Mouse (Mus musculus): Measurements from ENCODE around the gene Hmg20a. TPM values are rescaled to one million over a fixed set of nuclear protein-coding genes. Genes with fewer than 3 reads are reported as not detected.
"Not testable (repeated sequence)": the region's sequence is repeated elsewhere in the genome, so short reads cannot be mapped to it uniquely, and the experiment has no call there.

The Hmg20a gene
- polyA plus RNA-seq, 1 experiment: 0.26 TPM

DNA sequence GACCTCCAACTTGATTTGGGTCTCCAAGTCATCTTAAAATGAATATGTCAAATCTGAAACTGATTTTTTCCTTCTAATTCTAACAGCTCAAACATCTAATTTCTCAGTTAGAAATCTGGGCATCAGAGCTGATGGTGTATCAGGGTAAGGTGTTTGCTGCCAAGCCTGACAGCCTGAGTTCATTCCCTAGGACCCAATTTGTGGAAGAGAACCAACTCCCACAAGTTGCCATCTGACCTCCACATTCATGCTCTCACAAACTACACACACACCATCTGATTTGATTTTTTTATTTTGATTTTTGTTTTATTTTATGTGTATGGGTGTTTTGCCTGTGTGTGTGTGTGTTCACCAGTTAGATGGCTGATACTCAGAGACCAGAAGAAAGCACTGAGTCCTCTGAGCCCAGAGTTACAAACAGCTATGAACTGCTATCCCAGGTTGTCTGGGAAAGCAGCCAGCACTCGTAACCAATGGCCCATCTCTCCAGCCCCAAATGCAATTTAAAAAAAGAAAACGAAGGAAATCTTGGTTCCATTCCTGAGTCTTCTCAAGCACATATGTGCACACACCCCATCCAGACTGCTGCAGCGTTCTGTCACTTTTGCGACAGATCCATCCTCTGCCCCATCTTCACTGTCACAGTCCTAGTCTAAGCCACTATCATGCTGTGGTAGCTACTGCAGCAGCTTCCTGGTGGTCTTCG is 17.6 kb downstream of the Hmg20a start:
- Histone ChIP-seq H3K9me3 (ENCODE audit: control insufficient read depth, low read length) (no peaks in the 10 kb centered on the region), H3K36me3 (ENCODE audit: control insufficient read depth) (no peaks in the 10 kb centered on the region), H3K4me1 (ENCODE audit: control insufficient read depth) (no peaks in the 10 kb centered on the region), H3K4me3 (replicated peaks) (no peak overlapping the region), H3K27me3 (ENCODE audit: control insufficient read depth) (no peaks in the 10 kb centered on the region)
- no peak for TF ChIP-seq TAL1 (IDR thresholded peaks at IDR 0.05; ENCODE audit: low read length)
- no peak for TF ChIP-seq GATA1 (IDR thresholded peaks at IDR 0.05; ENCODE audit: low read length)

DNA sequence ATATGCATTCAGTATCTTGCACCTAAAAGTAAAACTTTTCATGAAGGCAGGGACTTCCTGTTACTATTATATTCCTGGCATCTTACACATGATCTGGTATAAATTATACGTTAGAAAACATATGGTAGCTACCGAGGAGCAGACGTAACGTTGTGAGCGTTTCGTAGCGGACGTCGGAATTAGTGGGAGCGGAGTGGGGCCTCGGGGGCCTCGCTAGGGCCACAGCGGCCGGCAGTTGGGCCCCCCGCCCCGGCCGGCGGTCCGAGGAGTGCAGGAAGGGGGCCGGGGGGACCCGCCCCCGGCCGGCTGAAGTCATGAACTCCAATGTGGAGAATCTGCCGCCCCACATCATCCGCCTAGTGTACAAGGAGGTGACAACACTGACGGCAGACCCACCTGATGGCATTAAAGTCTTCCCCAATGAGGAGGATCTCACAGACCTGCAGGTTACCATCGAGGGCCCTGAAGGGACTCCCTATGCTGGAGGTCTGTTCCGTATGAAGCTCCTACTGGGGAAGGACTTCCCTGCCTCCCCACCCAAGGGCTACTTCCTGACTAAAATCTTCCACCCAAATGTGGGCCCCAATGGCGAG is 19.0 kb downstream of the Hmg20a start:
- H3K4me1 ChIP-seq (ENCODE audit: control insufficient read depth); H3K36me3 ChIP-seq (ENCODE audit: control insufficient read depth); H3K4me3 ChIP-seq (replicated peaks); H3K27me3 ChIP-seq (ENCODE audit: control insufficient read depth); H3K9me3 ChIP-seq (ENCODE audit: control insufficient read depth, low read length): not testable (repeated sequence)

DNA sequence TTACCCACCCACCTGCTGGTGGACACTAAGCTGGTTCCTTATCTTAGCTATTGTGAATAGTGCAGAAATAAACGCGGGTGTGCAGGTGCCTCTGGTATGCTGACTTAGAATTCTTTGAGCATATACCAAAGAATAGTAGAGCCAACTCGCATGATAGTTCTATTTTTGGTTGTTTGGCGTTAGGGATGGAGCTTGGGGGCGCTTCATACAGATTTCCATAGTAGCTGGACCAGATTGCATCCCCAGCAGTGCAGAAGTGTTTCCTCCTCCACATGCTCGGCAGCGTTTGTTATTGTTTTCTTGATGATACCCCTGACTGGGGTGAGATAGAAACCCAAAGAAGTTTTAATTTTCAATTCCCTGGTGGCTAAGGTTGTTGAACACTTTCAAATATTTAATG is 21.3 kb downstream of the Hmg20a start:
- Histone ChIP-seq H3K27me3 (ENCODE audit: control insufficient read depth) (no peaks in the 10 kb centered on the region), H3K9me3 (ENCODE audit: control insufficient read depth, low read length) (no peaks in the 10 kb centered on the region), H3K4me3 (replicated peaks) (no peak overlapping the region), H3K4me1 (ENCODE audit: control insufficient read depth) (no peaks in the 10 kb centered on the region), H3K36me3 (ENCODE audit: control insufficient read depth) (no peaks in the 10 kb centered on the region)
- TF ChIP-seq TAL1 (IDR thresholded peaks at IDR 0.05; ENCODE audit: low read length) (no peak), GATA1 (IDR thresholded peaks at IDR 0.05; ENCODE audit: low read length) (no peak)

DNA sequence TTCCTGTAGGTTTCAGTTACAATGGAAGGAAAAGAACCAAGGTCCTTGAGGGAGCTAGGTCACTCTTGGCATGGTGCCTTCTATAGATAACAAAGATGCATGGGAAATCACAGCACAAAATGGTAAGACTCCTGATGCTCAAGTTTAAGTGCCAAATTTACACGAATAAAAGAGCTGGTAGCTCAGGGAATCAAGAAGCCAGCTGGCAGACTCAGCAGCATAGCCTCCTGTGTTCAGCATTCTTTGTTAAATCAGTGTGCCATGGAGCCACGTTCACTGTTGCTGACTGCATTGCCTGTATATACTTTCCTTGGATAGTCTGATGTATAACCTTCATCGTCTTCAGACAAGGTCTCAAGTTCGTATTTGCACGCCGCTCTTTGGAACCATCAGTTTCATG is 33.2 kb downstream of the Hmg20a start:
- Histone ChIP-seq H3K27me3 (ENCODE audit: control insufficient read depth) (no peaks in the 10 kb centered on the region), H3K4me3 (replicated peaks) (no peak overlapping the region), H3K36me3 (ENCODE audit: control insufficient read depth) (peaks cover 9% of the 10 kb centered on the region), H3K9me3 (ENCODE audit: control insufficient read depth, low read length) (no peaks in the 10 kb centered on the region), H3K4me1 (ENCODE audit: control insufficient read depth) (peaks cover 24% of the 10 kb centered on the region)
- no peak for TF ChIP-seq TAL1 (IDR thresholded peaks at IDR 0.05; ENCODE audit: low read length)
- TF ChIP-seq GATA1 (IDR thresholded peaks at IDR 0.05; ENCODE audit: low read length): no peak

GRCm38 (mm10) chr9:56453038-56453815 is 34.8 kb downstream of the Hmg20a start:
- H3K27me3 ChIP-seq (ENCODE audit: control insufficient read depth): no peaks in the 10 kb centered on the region
- no peak for TF ChIP-seq GATA1 (IDR thresholded peaks at IDR 0.05; ENCODE audit: low read length)
- TF ChIP-seq TAL1 (IDR thresholded peaks at IDR 0.05; ENCODE audit: low read length): no peak

GRCm38 (mm10) chr9:56456426-56456825 is 38.0 kb downstream of the Hmg20a start:
- no peak overlapping the region for H3K4me3 ChIP-seq (replicated peaks)
- H3K9me3 ChIP-seq (ENCODE audit: control insufficient read depth, low read length): no peaks in the 10 kb centered on the region
- H3K36me3 ChIP-seq (ENCODE audit: control insufficient read depth): peaks cover 7% of the 10 kb centered on the region; the same call in 1 of the 2 replicates
- H3K27me3 ChIP-seq (ENCODE audit: control insufficient read depth): no peaks in the 10 kb centered on the region
- TF ChIP-seq GATA1 (IDR thresholded peaks at IDR 0.05; ENCODE audit: low read length): no peak
- no peak for TF ChIP-seq TAL1 (IDR thresholded peaks at IDR 0.05; ENCODE audit: low read length)
- H3K4me1 ChIP-seq (ENCODE audit: control insufficient read depth): peaks cover 24% of the 10 kb centered on the region

More at GRCm38 (mm10) chr9:56453038-56453815, 34.8 kb downstream of the Hmg20a start:
- H3K36me3 ChIP-seq (ENCODE audit: control insufficient read depth): peaks cover 11% of the 10 kb centered on the region
- no peak overlapping the region for H3K4me3 ChIP-seq (replicated peaks)
- peaks cover 24% of the 10 kb centered on the region for H3K4me1 ChIP-seq (ENCODE audit: control insufficient read depth)
- H3K9me3 ChIP-seq (ENCODE audit: control insufficient read depth, low read length): no peaks in the 10 kb centered on the region

GRCm38 (mm10) chr9:56460987-56461386 is 42.6 kb downstream of the Hmg20a start:
- no peaks in the 10 kb centered on the region for H3K4me1 ChIP-seq (ENCODE audit: control insufficient read depth)
- H3K4me3 ChIP-seq (replicated peaks): no peak overlapping the region
- no peaks in the 10 kb centered on the region for H3K27me3 ChIP-seq (ENCODE audit: control insufficient read depth)
- H3K36me3 ChIP-seq (ENCODE audit: control insufficient read depth): 0 out of 2 replicates have a peak, but pooled peaks cover 2% of the 10 kb centered on the region
- H3K9me3 ChIP-seq (ENCODE audit: control insufficient read depth, low read length): no peaks in the 10 kb centered on the region
- no peak for TF ChIP-seq GATA1 (IDR thresholded peaks at IDR 0.05; ENCODE audit: low read length)
- TF ChIP-seq TAL1 (IDR thresholded peaks at IDR 0.05; ENCODE audit: low read length): no peak

DNA sequence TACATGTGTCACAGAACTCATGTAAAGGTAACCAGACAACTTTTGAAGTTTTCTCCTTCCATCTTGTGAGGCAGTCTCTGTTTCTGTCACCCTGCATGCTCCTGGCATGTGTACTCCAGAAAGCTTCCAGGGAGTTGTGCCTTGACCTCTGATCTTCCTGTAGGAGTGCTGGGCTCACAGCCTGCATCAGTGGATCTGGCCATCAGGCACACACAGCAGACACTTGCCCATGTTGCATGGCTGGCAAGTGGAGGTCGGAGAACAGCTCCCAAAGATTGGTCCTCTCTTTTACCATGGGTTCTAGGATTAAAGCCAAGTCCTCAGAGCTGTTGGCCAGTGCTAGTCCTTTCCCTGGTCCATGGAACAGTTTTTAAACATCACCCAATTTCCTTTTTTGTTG is 44.2 kb downstream of the Hmg20a start:
- Histone ChIP-seq H3K9me3 (ENCODE audit: control insufficient read depth, low read length) (no peaks in the 10 kb centered on the region), H3K27me3 (ENCODE audit: control insufficient read depth) (no peaks in the 10 kb centered on the region), H3K4me3 (replicated peaks) (no peak overlapping the region), H3K36me3 (ENCODE audit: control insufficient read depth) (peaks cover 4% of the 10 kb centered on the region), H3K4me1 (ENCODE audit: control insufficient read depth) (no peaks in the 10 kb centered on the region)
- TF ChIP-seq TAL1 (IDR thresholded peaks at IDR 0.05; ENCODE audit: low read length): no peak

- Histone ChIP-seq H3K4me3 (replicated peaks) (no peak overlapping the region), H3K36me3 (ENCODE audit: control insufficient read depth) (peaks cover 9% of the 10 kb centered on the region), H3K9me3 (ENCODE audit: control insufficient read depth, low read length) (no peaks in the 10 kb centered on the region), H3K27me3 (ENCODE audit: control insufficient read depth) (no peaks in the 10 kb centered on the region), H3K4me1 (ENCODE audit: control insufficient read depth) (no peaks in the 10 kb centered on the region)
- no peak for TF ChIP-seq GATA1 (IDR thresholded peaks at IDR 0.05; ENCODE audit: low read length)
- no peak for TF ChIP-seq TAL1 (IDR thresholded peaks at IDR 0.05; ENCODE audit: low read length)
Measured at GRCm38 (mm10) chr9:56463046-56463445, 44.6 kb downstream of the Hmg20a start.
